Mouse (Mus musculus) layer of hippocampus, adult 2 months (tissue): ENCODE results near the gene Adgrg6. TPM values are rescaled to one million over a fixed set of nuclear protein-coding genes. Genes with fewer than 3 reads are reported as not detected.

Source experiments
- DNase-seq, 2 experiments: peaks; one replicate each; pipeline ENCODE4 v3.0.0; 2022; ENCODE audit warnings: low spot score in 2 of 2
- H3K27ac ChIP-seq: fragments of 200-600 bp; 2 replicates; pipeline ENCODE4 v1.8.1; 2022
- H3K4me3 ChIP-seq: fragments of 200-600 bp; 2 replicates; pipeline ENCODE4 v1.8.1; 2022; ENCODE audit warnings: mild to moderate bottlenecking
- CTCF ChIP-seq: fragments of 200-600 bp; conservative IDR thresholded peaks from 2 replicates; pipeline ENCODE4 v1.8.1; 2022; ENCODE audit warnings: antibody characterized with exemption, mild to moderate bottlenecking, moderate library complexity
- total RNA-seq, 2 experiments: library from RNA; stranded (reverse); gene quantifications; 2 replicates each; pipeline ENCODE4 v1.2.3; 2021

The Adgrg6 gene
- total RNA-seq, 2 experiments from 2014 or later, result 0.59 to 1.2 TPM

- no peak overlapping the region for H3K27ac ChIP-seq
- DNase-seq, result no peak
- no peak for TF ChIP-seq CTCF
- H3K4me3 ChIP-seq, result no peak overlapping the region
Measured at GRCm38 (mm10) chr10:14527765-14528164, 17.7 kb downstream of the Adgrg6 start.

- no peak for DNase-seq
Measured at GRCm38 (mm10) chr10:14522729-14523128, 22.7 kb downstream of the Adgrg6 start.

GRCm38 (mm10) chr10:14520912-14521675 lies 24.4 kb downstream of the Adgrg6 start:
- TF ChIP-seq CTCF, result no peak
- no peak for DNase-seq
- Histone ChIP-seq H3K4me3 (no peak overlapping the region), H3K27ac (no peak overlapping the region)

More at GRCm38 (mm10) chr10:14522729-14523128, 22.7 kb downstream of the Adgrg6 start:
- TF ChIP-seq CTCF, result no peak
- H3K4me3 ChIP-seq, result no peak overlapping the region
- H3K27ac ChIP-seq, result no peak overlapping the region

GRCm38 (mm10) chr10:14517909-14518308 lies 27.6 kb downstream of the Adgrg6 start:
- Histone ChIP-seq H3K27ac (no peak overlapping the region), H3K4me3 (no peak overlapping the region)
- DNase-seq, result no peak
- TF ChIP-seq CTCF, result no peak

GRCm38 (mm10) chr10:14511904-14512663 lies 33.4 kb downstream of the Adgrg6 start:
- TF ChIP-seq CTCF, result no peak
- Histone ChIP-seq H3K4me3 (no peak overlapping the region), H3K27ac (no peak overlapping the region)
- DNase-seq, result no peak

GRCm38 (mm10) chr10:14511157-14511556 lies 34.3 kb downstream of the Adgrg6 start:
- H3K27ac ChIP-seq, result no peak overlapping the region
- H3K4me3 ChIP-seq, result no peak overlapping the region
- no peak for TF ChIP-seq CTCF

GRCm38 (mm10) chr10:14495658-14496057 lies 49.8 kb downstream of the Adgrg6 start:
- no peak for DNase-seq
- TF ChIP-seq CTCF, result no peak
- H3K27ac ChIP-seq, result no peak overlapping the region
- no peak overlapping the region for H3K4me3 ChIP-seq

More at GRCm38 (mm10) chr10:14511157-14511556, 34.3 kb downstream of the Adgrg6 start:
- DNase-seq, result no peak

GRCm38 (mm10) chr10:14495204-14495603 lies 50.3 kb downstream of the Adgrg6 start:
- Histone ChIP-seq H3K4me3 (no peak overlapping the region), H3K27ac (no peak overlapping the region)
- no peak for DNase-seq
- TF ChIP-seq CTCF, result no peak

- Histone ChIP-seq H3K27ac (no peak overlapping the region), H3K4me3 (no peak overlapping the region)
- no peak for TF ChIP-seq CTCF
- no peak for DNase-seq
Measured at GRCm38 (mm10) chr10:14491838-14492237, 53.6 kb downstream of the Adgrg6 start.

GRCm38 (mm10) chr10:14483257-14483656 lies 62.2 kb downstream of the Adgrg6 start:
- Histone ChIP-seq H3K27ac (no peak overlapping the region), H3K4me3 (no peak overlapping the region)
- DNase-seq, result no peak
- TF ChIP-seq CTCF, result no peak

GRCm38 (mm10) chr10:14482483-14482882 lies 63.0 kb downstream of the Adgrg6 start:
- peak; percentile 12 to 41 for DNase-seq
- no peak for TF ChIP-seq CTCF
- H3K27ac ChIP-seq, result no peak overlapping the region
- no peak overlapping the region for H3K4me3 ChIP-seq

GRCm38 (mm10) chr10:14480928-14481327 lies 64.5 kb downstream of the Adgrg6 start:
- TF ChIP-seq CTCF, result no peak
- peak in 1 of 2 experiments; percentile 2 for DNase-seq
- no peak overlapping the region for H3K4me3 ChIP-seq
- no peak overlapping the region for H3K27ac ChIP-seq

- no peak overlapping the region for H3K27ac ChIP-seq
- H3K4me3 ChIP-seq, result no peak overlapping the region
- DNase-seq, result no peak
- no peak for TF ChIP-seq CTCF
Measured at GRCm38 (mm10) chr10:14476393-14476792, 69.1 kb downstream of the Adgrg6 start.

- no peak for TF ChIP-seq CTCF
- H3K4me3 ChIP-seq, result no peak overlapping the region
- DNase-seq, result no peak
- H3K27ac ChIP-seq, result no peak overlapping the region
Measured at GRCm38 (mm10) chr10:14475641-14476040, 69.8 kb downstream of the Adgrg6 start.
